Mouse (Mus musculus): ENCODE measurements around the gene Dnase1.

- TF ChIP-seq POLR2A (IDR thresholded peaks at IDR 0.05; ENCODE audit: insufficient read length, low read depth) (no peak), TCF3 (IDR thresholded peaks at IDR 0.05; ENCODE audit: insufficient read length, low read depth) (no peak), USF1 (IDR thresholded peaks at IDR 0.05; ENCODE audit: low read depth) (no peak), MYOD1 (IDR thresholded peaks at IDR 0.05; ENCODE audit: control insufficient read depth in 1 of 3, insufficient read length in 2 of 3, low read depth in 2 of 3) (no peak), TCF12 (IDR thresholded peaks at IDR 0.05; ENCODE audit: insufficient read depth, poor library complexity, severe bottlenecking) (no peak), E2F4 (IDR thresholded peaks at IDR 0.05; ENCODE audit: insufficient read depth) (no peak), MAX (IDR thresholded peaks at IDR 0.05; ENCODE audit: low read depth) (no peak), SRF (IDR thresholded peaks at IDR 0.05; ENCODE audit: control insufficient read depth, insufficient read length, low read depth) (no peak), CEBPB (IDR thresholded peaks at IDR 0.05; ENCODE audit: insufficient read depth, poor library complexity, severe bottlenecking) (no peak), POLR2AphosphoS2 (IDR thresholded peaks at IDR 0.05; ENCODE audit: insufficient read length, low read depth) (no peak), MYOG (IDR thresholded peaks at IDR 0.05; ENCODE audit: control insufficient read depth in 1 of 3, insufficient read depth in 1 of 3, insufficient read length in 2 of 3, low read depth in 2 of 3) (no peak)
Observed at GRCm38 (mm10) chr16:4033971-4034370, 2.8 kb upstream of the Dnase1 start.
